Comparison of ENCODE assay signal across 18 mouse cellular contexts in the genomic region with DNA sequence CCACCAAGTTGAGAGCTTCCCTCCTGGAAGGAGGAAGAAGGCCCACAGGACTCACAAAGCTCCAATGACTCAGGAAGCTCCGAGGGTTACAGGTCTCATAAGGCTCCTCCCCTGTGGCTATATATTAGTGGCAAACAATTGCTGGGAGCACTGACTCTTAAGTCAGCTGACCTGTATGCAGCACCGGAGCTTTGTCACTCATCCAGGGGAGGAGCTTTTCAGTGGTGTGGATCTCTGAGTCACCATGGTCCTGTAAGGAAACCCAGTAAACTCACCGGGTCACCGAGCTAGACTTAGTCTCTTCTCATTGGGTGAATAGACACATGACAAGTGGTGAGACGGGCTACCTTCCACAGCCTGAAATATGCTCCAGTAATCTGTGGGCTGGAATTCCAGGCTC. TPM values are rescaled to one million over a fixed set of nuclear protein-coding genes. Genes with fewer than 3 reads are reported as not detected.
A peak's percentile ranks its signal among the peaks of the same experiment; 100 is the strongest.
DNase-seq lines count a peak whose midpoint lies in the region; ATAC-seq and TF ChIP-seq lines count a peak whose summit lies in the region.
"Had no signal": no experiment of that assay in that cellular context is flagged by ENCODE, and none has a peak within 500 bp of the region (broad histone marks: within the 10 kb centered on the region; RNA-seq: fewer than 3 reads in every experiment).

No protein-coding gene starts in this region.

- H3K27me3 ChIP-seq in heart, postnatal 0 days (ENCODE audit: control insufficient read depth, insufficient read depth, low read length) = no peaks in the 10 kb centered on the region
- H3K27me3 ChIP-seq in stomach, postnatal 0 days (ENCODE audit: control insufficient read depth, insufficient read depth, low read length) = no peaks in the 10 kb centered on the region
- H3K27me3 ChIP-seq: neural tube, embryonic 12.5 days had no signal

- no peak for TF ChIP-seq EP300 in heart, postnatal 0 days (IDR thresholded peaks at IDR 0.05; ENCODE audit: low read depth)
- no peak for TF ChIP-seq EP300 in stomach, postnatal 0 days (optimal IDR thresholded peaks at IDR 0.05)

- H3K36me3 ChIP-seq in heart, postnatal 0 days (replicated peaks; ENCODE audit: control insufficient read depth, insufficient read depth, low read length) = no peaks in the 10 kb centered on the region
- no peaks in the 10 kb centered on the region for H3K36me3 ChIP-seq in stomach, postnatal 0 days (ENCODE audit: control insufficient read depth, insufficient read depth, low read length)
- H3K36me3 ChIP-seq: midbrain, embryonic 10.5 days; neural tube, embryonic 12.5 days had no signal

- no peak overlapping the region for H3K27ac ChIP-seq in heart, postnatal 0 days (ENCODE audit: low read depth)
- H3K27ac ChIP-seq in embryonic fibroblast, embryonic 13.5 days (ENCODE audit: insufficient read depth, low read length) = 0 out of 2 replicates have a peak overlapping the region, but pooled peaks have one; percentile 19
- H3K27ac ChIP-seq in stomach, postnatal 0 days (replicated peaks) = peak overlapping the region; percentile 65; the same call in 1 of the 2 replicates
- H3K27ac ChIP-seq: midbrain, embryonic 10.5 days; neural tube, embryonic 12.5 days had no signal

- no peak overlapping the region for H3K4me2 ChIP-seq in heart, postnatal 0 days (ENCODE audit: low read depth, low read length)
- no peak overlapping the region for H3K4me2 ChIP-seq in stomach, postnatal 0 days (replicated peaks; ENCODE audit: low read depth)
- H3K4me2 ChIP-seq: neural tube, embryonic 12.5 days had no signal

- no peak for DNase-seq in heart, postnatal 0 days (ENCODE audit: low spot score)
- DNase-seq in heart, adult 18-20 months = no peak
- peak; percentile 12 for DNase-seq in MN1 (ENCODE audit: low spot score)
- peak; percentile 60 for DNase-seq in stomach, postnatal 0 days (ENCODE audit: low spot score)
- DNase-seq in layer of hippocampus, postnatal 14 days (ENCODE audit: low spot score in 2 of 2) = no peak
- no peak for DNase-seq in cerebellum, adult 9-10 months
- DNase-seq: cerebellum, adult 11-12 months; cerebellum, postnatal 36 days; heart, adult 11 months; kidney, postnatal 14 days; layer of hippocampus, postnatal 36 days; lung, adult 18-20 months; lung, postnatal 4 days; right cerebral cortex, postnatal 25 days; thymus, postnatal 4 days had no signal

- H3K9me3 ChIP-seq in heart, postnatal 0 days (replicated peaks; ENCODE audit: control insufficient read depth, low read length) = no peaks in the 10 kb centered on the region
- H3K9me3 ChIP-seq in stomach, postnatal 0 days (ENCODE audit: control insufficient read depth, low read length) = no peaks in the 10 kb centered on the region
- H3K9me3 ChIP-seq: midbrain, embryonic 10.5 days; neural tube, embryonic 12.5 days had no signal

- no peak for TF ChIP-seq CTCF in heart, postnatal 0 days (IDR thresholded peaks at IDR 0.05; ENCODE audit: low read depth)
- TF ChIP-seq CTCF in embryonic fibroblast, embryonic 13.5 days (IDR thresholded peaks at IDR 0.05; ENCODE audit: borderline replicate concordance, insufficient read depth, low read length) = no peak
- TF ChIP-seq CTCF in stomach, postnatal 0 days (IDR thresholded peaks at IDR 0.05; ENCODE audit: low read depth) = no peak

- H3K4me3 ChIP-seq in heart, postnatal 0 days (ENCODE audit: low read depth, low read length) = no peak overlapping the region
- H3K4me3 ChIP-seq in embryonic fibroblast, embryonic 13.5 days (ENCODE audit: insufficient read depth, low read length) = no peak overlapping the region
- H3K4me3 ChIP-seq in stomach, postnatal 0 days (ENCODE audit: low read depth, low read length) = no peak overlapping the region
- H3K4me3 ChIP-seq: midbrain, embryonic 10.5 days; neural tube, embryonic 12.5 days had no signal

- H3K9ac ChIP-seq in heart, postnatal 0 days (replicated peaks; ENCODE audit: low read depth, low read length) = no peak overlapping the region
- H3K9ac ChIP-seq in stomach, postnatal 0 days (ENCODE audit: low read length) = no peak overlapping the region
- H3K9ac ChIP-seq: neural tube, embryonic 12.5 days had no signal

- peaks cover 5% of the 10 kb centered on the region; the same call in 1 of the 2 replicates for H3K4me1 ChIP-seq in heart, postnatal 0 days (ENCODE audit: control insufficient read depth, insufficient read depth)
- H3K4me1 ChIP-seq in embryonic fibroblast, embryonic 13.5 days (ENCODE audit: control insufficient read depth, insufficient read depth, low read length) = peaks cover 6% of the 10 kb centered on the region
- no peaks in the 10 kb centered on the region for H3K4me1 ChIP-seq in stomach, postnatal 0 days (replicated peaks; ENCODE audit: control insufficient read depth, insufficient read depth)
- H3K4me1 ChIP-seq: neural tube, embryonic 12.5 days had no signal

- TF ChIP-seq POLR2A in embryonic fibroblast, embryonic 13.5 days (IDR thresholded peaks at IDR 0.05; ENCODE audit: low read depth, low read length) = no peak

- peak; percentile 49; the same call in 1 of the 2 replicates for ATAC-seq in heart, postnatal 0 days (ENCODE audit: insufficient read depth, low read depth)
- peak; percentile 99 for ATAC-seq in stomach, postnatal 0 days (ENCODE audit: low FRiP score, low TSS enrichment)

- 36% methylated on average over 5 of the region's 5 CpGs for WGBS in heart, postnatal 0 days
- WGBS in stomach, postnatal 0 days = 46% methylated on average over 5 of the region's 5 CpGs

RNA-seq across cellular contexts. Expression of a gene that starts 29.0 kb away (rescaled TPM):
- total RNA-seq in heart, postnatal 0 days (2014; rRNA removed; ENCODE audit: low replicate concordance) = 10.6 and 26.2 TPM in 2 replicates
- polyA plus RNA-seq in heart, postnatal 0 days (2015; fragmentation: Nextera tagmentation; extraction: Ambion mirVana) = 9.6 and 10.5 TPM in 2 replicates
- total RNA-seq in heart, adult 18-20 months (2021) = 10 to 100 TPM; 19.4 to 30.2 TPM
- polyA plus RNA-seq in embryonic fibroblast, embryonic 13.5 days (2011; ENCODE audit: insufficient read length, low read depth, missing spikeins) = 33.3 and 33.7 TPM in 2 replicates
- polyA plus RNA-seq in stomach, postnatal 0 days (2015; fragmentation: Nextera tagmentation; extraction: Ambion mirVana) = 13.2 and 14.5 TPM in 2 replicates
- 10 to 100 TPM; 41.8 to 48.8 TPM for total RNA-seq in layer of hippocampus, postnatal 14 days (2021)

RNA-seq across cellular contexts. Expression of a gene that starts 42.6 kb away (rescaled TPM):
- 2.7 and 6.1 TPM in 2 replicates for total RNA-seq in heart, postnatal 0 days (2014; rRNA removed; ENCODE audit: low replicate concordance)
- 7.2 and 7.3 TPM in 2 replicates for polyA plus RNA-seq in heart, postnatal 0 days (2015; fragmentation: Nextera tagmentation; extraction: Ambion mirVana)
- 10 to 100 TPM; 22.0 to 23.3 TPM for total RNA-seq in heart, adult 18-20 months (2021)
- 38.7 and 45.6 TPM in 2 replicates for polyA plus RNA-seq in embryonic fibroblast, embryonic 13.5 days (2011; ENCODE audit: insufficient read length, low read depth, missing spikeins)
- 12.1 and 13.3 TPM in 2 replicates for polyA plus RNA-seq in stomach, postnatal 0 days (2015; fragmentation: Nextera tagmentation; extraction: Ambion mirVana)
- 10 to 100 TPM; 40.1 to 41.2 TPM for total RNA-seq in layer of hippocampus, postnatal 14 days (2021)

Comparison
In these comparisons a context has a peak if more than half of its experiments do, and no peak if none do; other contexts are left out.
1. DNase-seq: peak in MN1 (single experiment) and stomach, postnatal 0 days (single experiment); none in heart, postnatal 0 days (single experiment), heart, adult 18-20 months (0 of 2), layer of hippocampus, postnatal 14 days (0 of 2) and cerebellum, adult 9-10 months (single experiment).